In the genomic region with DNA sequence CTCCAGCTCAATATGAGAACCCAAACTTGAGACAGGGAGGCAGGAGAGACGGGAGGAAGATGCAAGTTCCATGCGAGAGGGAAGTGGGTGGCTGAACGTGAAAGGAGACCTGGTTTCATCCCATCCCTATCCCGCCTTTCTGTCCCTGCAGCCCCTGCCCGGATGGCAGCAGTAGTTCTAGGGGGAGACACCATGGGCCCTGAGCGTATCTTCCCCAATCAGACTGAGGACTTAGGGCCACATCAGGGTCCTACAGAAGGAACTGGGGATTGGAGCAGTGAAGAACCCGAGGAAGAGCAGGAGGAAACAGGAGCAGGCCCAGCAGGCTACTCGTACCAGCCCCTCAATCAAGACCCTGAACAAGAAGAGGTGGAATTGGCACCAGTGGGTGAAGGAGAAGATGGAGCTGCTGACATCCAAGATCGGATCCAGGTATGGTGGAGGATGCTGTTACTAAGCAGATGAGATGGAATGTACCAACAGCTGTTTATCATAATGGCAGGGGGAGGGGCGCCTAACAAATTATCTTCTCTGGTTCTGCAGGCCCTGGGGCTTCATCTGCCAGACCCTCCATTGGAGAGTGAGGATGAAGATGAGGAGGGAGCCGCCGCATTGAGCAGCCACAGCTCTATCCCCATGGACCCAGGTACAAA, we compare ENCODE assay signal across 8 mouse cellular contexts. TPM values are rescaled to one million over a fixed set of nuclear protein-coding genes. Genes with fewer than 3 reads are reported as not detected.
DNase-seq lines count a peak whose midpoint lies in the region; ATAC-seq and TF ChIP-seq lines count a peak whose summit lies in the region.

No protein-coding gene starts in this region.

- peak overlapping the region; percentile 94 for H3K4me2 ChIP-seq in heart, embryonic 14.5 days (ENCODE audit: low read length)

- TF ChIP-seq EP300 in heart, adult 2 months (IDR thresholded peaks at IDR 0.05; ENCODE audit: insufficient read depth, low read depth, low read length): no peak
- no peak for TF ChIP-seq EP300 in ES-Bruce4 (IDR thresholded peaks at IDR 0.05; ENCODE audit: insufficient read depth, low read depth, low read length)

- intact Hi-C loops in heart, adult 2 months (cut with DNase I): loop anchor here (1.0 to 2.0 kb wide), 3 partner anchors 21 to 35 kb away; a partner anchor contains a TSS
- intact Hi-C loops in heart, postnatal 14 days (cut with DNase I): loop anchor here (1.0 to 2.0 kb wide), 2 partner anchors 21 to 33 kb away; no protein-coding TSS in a partner anchor

- no peak for TF ChIP-seq POLR2A in heart, adult 2 months (IDR thresholded peaks at IDR 0.05; ENCODE audit: insufficient read depth, low read depth, low read length)
- TF ChIP-seq POLR2A in ES-Bruce4 (IDR thresholded peaks at IDR 0.05; ENCODE audit: insufficient read depth, low read length): no peak

- H3K79me2 ChIP-seq in heart, adult 2 months (replicated peaks; ENCODE audit: control insufficient read depth, insufficient read depth, low read length): no peaks in the 10 kb centered on the region
- peaks cover 42% of the 10 kb centered on the region for H3K79me2 ChIP-seq in macrophage (ENCODE audit: inconsistent target)

- WGBS in heart, adult 2 months: 24% methylated on average over 12 of the region's 12 CpGs
- 27% methylated on average over 12 of the region's 12 CpGs for WGBS in heart, embryonic 14.5 days
- WGBS in macrophage (ENCODE audit: missing documents): 32% methylated on average over 12 of the region's 12 CpGs

- no peaks in the 10 kb centered on the region for H3K9me3 ChIP-seq in ES-Bruce4 (replicated peaks; ENCODE audit: control insufficient read depth, insufficient read depth, low read length, poor library complexity, severe bottlenecking)
- no peaks in the 10 kb centered on the region for H3K9me3 ChIP-seq in heart, embryonic 14.5 days (ENCODE audit: control insufficient read depth, low read length)

- peak overlapping the region; percentile 95 for H3K4me3 ChIP-seq in heart, adult 2 months
- peak overlapping the region; percentile 88 for H3K4me3 ChIP-seq in ES-Bruce4 (ENCODE audit: low read depth, low read length)
- peak overlapping the region; percentile 66 to 78 for H3K4me3 ChIP-seq in heart, embryonic 14.5 days (ENCODE audit: control insufficient read depth in 1 of 2, insufficient read depth in 1 of 2, low read depth in 1 of 2, low read length in 2 of 2)
- peak overlapping the region; percentile 82 for H3K4me3 ChIP-seq in macrophage (ENCODE audit: inconsistent target)

- H3K9ac ChIP-seq in heart, adult 2 months (ENCODE audit: low read depth, low read length): peak overlapping the region; percentile 64
- peak overlapping the region; percentile 67 for H3K9ac ChIP-seq in ES-Bruce4 (ENCODE audit: low read depth, poor library complexity, severe bottlenecking)
- peak overlapping the region; percentile 77 for H3K9ac ChIP-seq in heart, embryonic 14.5 days (ENCODE audit: low read length)

- no peak for DNase-seq in heart, adult 2 months
- no peak for DNase-seq in heart, postnatal 14 days
- no peak for DNase-seq in urinary bladder, adult 2 months (ENCODE audit: low spot score)
- DNase-seq in spleen, postnatal 14 days (ENCODE audit: low spot score in 2 of 2): no peak

- no peaks in the 10 kb centered on the region for H3K36me3 ChIP-seq in heart, adult 2 months (ENCODE audit: control insufficient read depth, insufficient read depth, low read length)
- H3K36me3 ChIP-seq in ES-Bruce4 (ENCODE audit: control insufficient read depth, insufficient read depth, low read length, poor library complexity, severe bottlenecking) (peaks cover 31% of the 10 kb centered on the region), macrophage (ENCODE audit: inconsistent target) (peaks cover 50% of the 10 kb centered on the region)
- H3K36me3 ChIP-seq in heart, embryonic 14.5 days (ENCODE audit: control insufficient read depth, insufficient read depth, low read length): peaks cover 60% of the 10 kb centered on the region

- H3K27me3 ChIP-seq in heart, adult 2 months (ENCODE audit: control insufficient read depth, insufficient read depth, low read length): no peaks in the 10 kb centered on the region
- H3K27me3 ChIP-seq in ES-Bruce4 (ENCODE audit: control insufficient read depth, insufficient read depth, low read length, poor library complexity, severe bottlenecking): no peaks in the 10 kb centered on the region
- no peaks in the 10 kb centered on the region for H3K27me3 ChIP-seq in heart, embryonic 14.5 days (ENCODE audit: control insufficient read depth, insufficient read depth, low read length)

- no peak for TF ChIP-seq CTCF in heart, adult 2 months (IDR thresholded peaks at IDR 0.05)
- TF ChIP-seq CTCF in ES-Bruce4 (IDR thresholded peaks at IDR 0.05; ENCODE audit: low read depth, low read length): no peak

- ATAC-seq in heart, embryonic 14.5 days (ENCODE audit: insufficient number of reproducible peaks, insufficient read depth, low FRiP score, low read depth): no peak
- ATAC-seq in activated CD4-positive, CD25-positive, alpha-beta regulatory T cell, adult 4 months: no peak

- peak overlapping the region; percentile 84 for H3K27ac ChIP-seq in heart, adult 2 months
- H3K27ac ChIP-seq in ES-Bruce4 (ENCODE audit: insufficient read depth, low read length) (peak overlapping the region; percentile 3; the same call in 1 of the 2 replicates), macrophage (peak overlapping the region; percentile 57)
- peak overlapping the region; percentile 40 to 69; a peak in 3 of 4 replicates for H3K27ac ChIP-seq in heart, embryonic 14.5 days (replicated peaks in 1 of 2; ENCODE audit: control insufficient read depth in 1 of 2, insufficient read depth in 1 of 2, low read depth in 2 of 2, low read length in 2 of 2)

- H3K4me1 ChIP-seq in heart, adult 2 months (ENCODE audit: control insufficient read depth, insufficient read depth, low read length): peaks cover 8% of the 10 kb centered on the region
- peaks cover 1% of the 10 kb centered on the region for H3K4me1 ChIP-seq in ES-Bruce4 (ENCODE audit: control insufficient read depth, insufficient read depth, low read length)
- peaks cover 14 to 31% of the 10 kb centered on the region in 2 experiments for H3K4me1 ChIP-seq in heart, embryonic 14.5 days (ENCODE audit: control insufficient read depth in 2 of 2, insufficient read depth in 2 of 2, low read length in 2 of 2)

RNA-seq across cellular contexts. Expression of a gene that starts 0.9 kb away (rescaled TPM):
- total RNA-seq in heart, adult 2 months (2021): 10 to 100 TPM; 57.3 to 68.9 TPM
- polyA plus RNA-seq in heart, adult 2 months (2012; rRNA removed): 91.8 and 105 TPM in 2 replicates
- 100 to 1,000 TPM; 127 TPM for total RNA-seq in heart, postnatal 14 days (2021)
- polyA plus RNA-seq in ES-Bruce4 (2011; ENCODE audit: insufficient read depth, insufficient read length, low read depth, missing spikeins) (90.3 and 97.7 TPM in 2 replicates), macrophage (2018) (30.1 to 44.5 TPM (median 33.9 TPM) in 3 replicates)
- 145 and 157 TPM in 2 replicates for polyA plus RNA-seq in heart, embryonic 14.5 days (2014; fragmentation: Nextera tagmentation; extraction: Ambion mirVana)
- total RNA-seq in macrophage (2018; cell fraction: chromatin; rRNA removed): 10 to 100 TPM; 11.0 to 52.6 (median 32.1) TPM
- 10 to 100 TPM; 27.7 to 50.8 (median 40.8) TPM for total RNA-seq in macrophage (2018; cell fraction: cytosol; rRNA removed)
- 10 to 100 TPM; 18.4 to 52.9 (median 36.1) TPM for total RNA-seq in macrophage (2018; cell fraction: nucleus; rRNA removed)
- polyA plus RNA-seq in urinary bladder, adult 2 months (2012; rRNA removed): 56.6 and 59.4 TPM in 2 replicates
- 10 to 100 TPM; 22.0 to 28.7 TPM for polyA plus RNA-seq in activated CD4-positive, CD25-positive, alpha-beta regulatory T cell, adult 4 months (2017; shearing (Covaris generic))

RNA-seq across cellular contexts. Expression of a gene that starts 3.0 kb away (rescaled TPM):
- 10 to 100 TPM; 45.4 to 50.3 TPM for total RNA-seq in heart, adult 2 months (2021)
- 35.3 and 37.8 TPM in 2 replicates for polyA plus RNA-seq in heart, adult 2 months (2012; rRNA removed)
- total RNA-seq in heart, postnatal 14 days (2021): 10 to 100 TPM; 44.2 to 47.1 TPM
- 142 and 147 TPM in 2 replicates for polyA plus RNA-seq in ES-Bruce4 (2011; ENCODE audit: insufficient read depth, insufficient read length, low read depth, missing spikeins)
- 125 and 129 TPM in 2 replicates for polyA plus RNA-seq in heart, embryonic 14.5 days (2014; fragmentation: Nextera tagmentation; extraction: Ambion mirVana)
- 10 to 100 TPM in 8 of 26 experiments, 1 to 10 TPM in 18; 2.1 to 21.2 (median 7.1) TPM for total RNA-seq in macrophage (2018; cell fraction: chromatin; rRNA removed)
- 100 to 1,000 TPM in 1 of 26 experiments, 10 to 100 TPM in 25; 60.6 to 102 (median 79.2) TPM for total RNA-seq in macrophage (2018; cell fraction: cytosol; rRNA removed)
- 10 to 100 TPM in 23 of 26 experiments, 1 to 10 TPM in 3; 6.1 to 33.3 (median 15.9) TPM for total RNA-seq in macrophage (2018; cell fraction: nucleus; rRNA removed)
- 85.2 to 104 TPM (median 96.1 TPM) in 3 replicates for polyA plus RNA-seq in macrophage (2018)
- polyA plus RNA-seq in urinary bladder, adult 2 months (2012; rRNA removed): 99.0 and 106 TPM in 2 replicates
- 100 to 1,000 TPM; 164 to 197 TPM for polyA plus RNA-seq in activated CD4-positive, CD25-positive, alpha-beta regulatory T cell, adult 4 months (2017; shearing (Covaris generic))

RNA-seq across cellular contexts. Expression of a gene that starts 7.4 kb away (rescaled TPM):
- total RNA-seq in heart, adult 2 months (2021): 10 to 100 TPM; 10.7 to 11.3 TPM
- polyA plus RNA-seq in heart, adult 2 months (2012; rRNA removed): 19.4 and 24.3 TPM in 2 replicates
- 10 to 100 TPM in 1 of 2 experiments, 1 to 10 TPM in 1; 9.8 to 14.2 TPM for total RNA-seq in heart, postnatal 14 days (2021)
- polyA plus RNA-seq in ES-Bruce4 (2011; ENCODE audit: insufficient read depth, insufficient read length, low read depth, missing spikeins) (48.5 and 60.2 TPM in 2 replicates), macrophage (2018) (30.5 to 52.1 TPM (median 39.7 TPM) in 3 replicates)
- 33.9 and 36.9 TPM in 2 replicates for polyA plus RNA-seq in heart, embryonic 14.5 days (2014; fragmentation: Nextera tagmentation; extraction: Ambion mirVana)
- total RNA-seq in macrophage (2018; cell fraction: chromatin; rRNA removed): 10 to 100 TPM in 24 of 26 experiments, 1 to 10 TPM in 2; 7.2 to 26.0 (median 17.8) TPM
- total RNA-seq in macrophage (2018; cell fraction: cytosol; rRNA removed): 10 to 100 TPM; 23.3 to 43.0 (median 35.7) TPM
- 10 to 100 TPM; 10.2 to 32.5 (median 19.9) TPM for total RNA-seq in macrophage (2018; cell fraction: nucleus; rRNA removed)
- polyA plus RNA-seq in urinary bladder, adult 2 months (2012; rRNA removed): 37.1 and 44.6 TPM in 2 replicates
- 10 to 100 TPM; 44.0 to 48.0 TPM for polyA plus RNA-seq in activated CD4-positive, CD25-positive, alpha-beta regulatory T cell, adult 4 months (2017; shearing (Covaris generic))

RNA-seq across cellular contexts. Expression of a gene that starts 23.3 kb away (rescaled TPM):
- total RNA-seq in heart, adult 2 months (2021): 10 to 100 TPM; 28.1 to 32.0 TPM
- polyA plus RNA-seq in heart, adult 2 months (2012; rRNA removed): 30.8 and 40.6 TPM in 2 replicates
- total RNA-seq in heart, postnatal 14 days (2021): 10 to 100 TPM; 35.0 to 35.3 TPM
- polyA plus RNA-seq in ES-Bruce4 (2011; ENCODE audit: insufficient read depth, insufficient read length, low read depth, missing spikeins) (97.3 and 99.4 TPM in 2 replicates), macrophage (2018) (21.4 to 43.0 TPM (median 30.6 TPM) in 3 replicates)
- polyA plus RNA-seq in heart, embryonic 14.5 days (2014; fragmentation: Nextera tagmentation; extraction: Ambion mirVana): 42.7 and 46.3 TPM in 2 replicates
- total RNA-seq in macrophage (2018; cell fraction: chromatin; rRNA removed): 10 to 100 TPM; 14.8 to 73.6 (median 27.2) TPM
- total RNA-seq in macrophage (2018; cell fraction: cytosol; rRNA removed): 10 to 100 TPM; 16.6 to 28.7 (median 24.5) TPM
- 10 to 100 TPM in 25 of 26 experiments, 1 to 10 TPM in 1; 9.5 to 37.7 (median 22.8) TPM for total RNA-seq in macrophage (2018; cell fraction: nucleus; rRNA removed)
- polyA plus RNA-seq in urinary bladder, adult 2 months (2012; rRNA removed): 42.6 and 46.2 TPM in 2 replicates
- 10 to 100 TPM; 21.9 to 30.2 TPM for polyA plus RNA-seq in activated CD4-positive, CD25-positive, alpha-beta regulatory T cell, adult 4 months (2017; shearing (Covaris generic))

RNA-seq across cellular contexts. Expression of a gene that starts 29.7 kb away (rescaled TPM):
- 10 to 100 TPM; 33.4 to 36.5 TPM for total RNA-seq in heart, adult 2 months (2021)
- 33.7 and 34.1 TPM in 2 replicates for polyA plus RNA-seq in heart, adult 2 months (2012; rRNA removed)
- total RNA-seq in heart, postnatal 14 days (2021): 10 to 100 TPM; 24.3 to 25.1 TPM
- polyA plus RNA-seq in ES-Bruce4 (2011; ENCODE audit: insufficient read depth, insufficient read length, low read depth, missing spikeins) (13.0 and 13.4 TPM in 2 replicates), macrophage (2018) (6.9 to 22.0 TPM (median 14.2 TPM) in 3 replicates)
- 10.4 and 10.5 TPM in 2 replicates for polyA plus RNA-seq in heart, embryonic 14.5 days (2014; fragmentation: Nextera tagmentation; extraction: Ambion mirVana)
- total RNA-seq in macrophage (2018; cell fraction: chromatin; rRNA removed): 10 to 100 TPM; 18.3 to 64.1 (median 32.8) TPM
- 10 to 100 TPM; 11.1 to 22.3 (median 16.8) TPM for total RNA-seq in macrophage (2018; cell fraction: cytosol; rRNA removed)
- 10 to 100 TPM; 14.1 to 47.9 (median 30.5) TPM for total RNA-seq in macrophage (2018; cell fraction: nucleus; rRNA removed)
- polyA plus RNA-seq in urinary bladder, adult 2 months (2012; rRNA removed): 30.1 and 34.3 TPM in 2 replicates
- 1 to 10 TPM; 2.9 to 4.0 TPM for polyA plus RNA-seq in activated CD4-positive, CD25-positive, alpha-beta regulatory T cell, adult 4 months (2017; shearing (Covaris generic))

Comparison
In these comparisons a context has a peak if more than half of its experiments do, and no peak if none do; other contexts are left out.
1. H3K27ac ChIP-seq: peak in every context shown above with its lines; median percentile 84 in heart, adult 2 months; 57 in macrophage; 54 in heart, embryonic 14.5 days; 3 in ES-Bruce4.